Mouse (Mus musculus) G1E (cell line): ENCODE data around the gene Fcor.

Experiments used
- CTCF ChIP-seq: IDR thresholded peaks from 2 replicates; pipeline ENCODE4 v1.5.1; 2012; ENCODE audit warnings: low read depth, low read length, inconsistent platforms, mixed read lengths
- GATA1 ChIP-seq: IDR thresholded peaks from 2 replicates; pipeline ENCODE4 v1.6.1; 2012; ENCODE audit warnings: borderline replicate concordance, low read length, inconsistent platforms, mixed read lengths
- POLR2AphosphoS5 ChIP-seq: IDR thresholded peaks from 2 replicates; pipeline ENCODE4 v1.6.1; 2012; ENCODE audit warnings: low read depth, low read length, inconsistent platforms; ENCODE audit not compliant: insufficient replicate concordance
- TAL1 ChIP-seq: conservative IDR thresholded peaks from 2 replicates; pipeline ENCODE4 v1.6.1; 2012; ENCODE audit warnings: low read depth, low read length, inconsistent platforms, mixed read lengths

GRCm38 (mm10) chr8:3705711-3706110, 33.5 kb upstream of the Fcor start:
- TF ChIP-seq CTCF (no peak), TAL1 (no peak), GATA1 (no peak), POLR2AphosphoS5 (no peak)
